8 mouse cellular contexts compared by ENCODE assay signal in genomic region chr13:52254185-52254584, GRCm38 (mm10).
DNase-seq lines count a peak whose midpoint lies in the region; ATAC-seq and TF ChIP-seq lines count a peak whose summit lies in the region.

No protein-coding gene starts in this region.

- H3K4me3 ChIP-seq in heart, embryonic 11.5 days (ENCODE audit: low read depth, low read length), result no peak overlapping the region
- no peak overlapping the region for H3K4me3 ChIP-seq in bone marrow macrophage, adult 2 months (ENCODE audit: insufficient read depth, low read length)
- H3K4me3 ChIP-seq in forebrain, embryonic 11.5 days (ENCODE audit: low read depth, low read length), result no peak overlapping the region
- no peak overlapping the region for H3K4me3 ChIP-seq in midbrain, embryonic 15.5 days

- no peak overlapping the region for H3K4me2 ChIP-seq in heart, embryonic 11.5 days
- H3K4me2 ChIP-seq in forebrain, embryonic 11.5 days (ENCODE audit: low read depth, low read length, severe bottlenecking), result no peak overlapping the region
- no peak overlapping the region for H3K4me2 ChIP-seq in midbrain, embryonic 15.5 days

- TF ChIP-seq POLR2A in bone marrow macrophage, adult 2 months (IDR thresholded peaks at IDR 0.05; ENCODE audit: borderline replicate concordance, low read depth, low read length), result no peak

- no peaks in the 10 kb centered on the region for H3K4me1 ChIP-seq in heart, embryonic 11.5 days (ENCODE audit: control insufficient read depth, insufficient read depth, low read length)
- H3K4me1 ChIP-seq in bone marrow macrophage, adult 2 months (ENCODE audit: control insufficient read depth, insufficient read depth, low read length), result peaks cover 12% of the 10 kb centered on the region
- no peaks in the 10 kb centered on the region for H3K4me1 ChIP-seq in forebrain, embryonic 11.5 days (replicated peaks; ENCODE audit: control insufficient read depth, insufficient read depth, low read length)
- H3K4me1 ChIP-seq in midbrain, embryonic 15.5 days, result 0 out of 2 replicates have a peak, but pooled peaks cover 2% of the 10 kb centered on the region

- peak; percentile 24 to 57 for DNase-seq in heart, adult 18-20 months
- peak; percentile 79 for DNase-seq in 3T3-L1 (ENCODE audit: low read depth, low spot score)
- DNase-seq in forebrain, embryonic 11.5 days (ENCODE audit: low spot score), result peak; percentile 67
- DNase-seq in layer of hippocampus, postnatal 14 days (ENCODE audit: low spot score in 2 of 2), result peak; percentile 53 to 83

- H3K9me3 ChIP-seq in heart, embryonic 11.5 days (replicated peaks; ENCODE audit: control insufficient read depth, low read length), result no peaks in the 10 kb centered on the region
- no peaks in the 10 kb centered on the region for H3K9me3 ChIP-seq in forebrain, embryonic 11.5 days (ENCODE audit: control insufficient read depth, low read length)
- H3K9me3 ChIP-seq in midbrain, embryonic 15.5 days, result no peaks in the 10 kb centered on the region

- no peaks in the 10 kb centered on the region for H3K27me3 ChIP-seq in heart, embryonic 11.5 days (ENCODE audit: control insufficient read depth, insufficient read depth, low read length)
- no peaks in the 10 kb centered on the region for H3K27me3 ChIP-seq in forebrain, embryonic 11.5 days (ENCODE audit: control insufficient read depth, insufficient read depth, low read length)
- no peaks in the 10 kb centered on the region for H3K27me3 ChIP-seq in midbrain, embryonic 15.5 days (replicated peaks)

- no peak overlapping the region for H3K27ac ChIP-seq in heart, embryonic 11.5 days (ENCODE audit: low read depth, low read length)
- H3K27ac ChIP-seq in bone marrow macrophage, adult 2 months (ENCODE audit: insufficient read depth, low read depth, low read length), result no peak overlapping the region
- no peak overlapping the region for H3K27ac ChIP-seq in forebrain, embryonic 11.5 days (ENCODE audit: low read depth, low read length)
- H3K27ac ChIP-seq in midbrain, embryonic 15.5 days, result no peak overlapping the region

- H3K36me3 ChIP-seq in heart, embryonic 11.5 days (ENCODE audit: control insufficient read depth, insufficient read depth, low read length), result no peaks in the 10 kb centered on the region
- no peaks in the 10 kb centered on the region for H3K36me3 ChIP-seq in forebrain, embryonic 11.5 days (ENCODE audit: control insufficient read depth, insufficient read depth, low read length)
- no peaks in the 10 kb centered on the region for H3K36me3 ChIP-seq in midbrain, embryonic 15.5 days (replicated peaks)

- no peak for ATAC-seq in heart, embryonic 11.5 days (replicated peaks; ENCODE audit: insufficient number of reproducible peaks, low FRiP score, low TSS enrichment)
- no peak for ATAC-seq in forebrain, embryonic 11.5 days (replicated peaks; ENCODE audit: low FRiP score)
- 0 out of 2 replicates have a peak, but pooled peaks have one; percentile 20 for ATAC-seq in midbrain, embryonic 15.5 days (replicated peaks)
- ATAC-seq in erythroblast, adult 5-6 weeks (replicated peaks; ENCODE audit: low FRiP score, poor library complexity, severe bottlenecking), result no peak

- no peak overlapping the region for H3K9ac ChIP-seq in heart, embryonic 11.5 days (ENCODE audit: low read depth, low read length)
- H3K9ac ChIP-seq in forebrain, embryonic 11.5 days (ENCODE audit: low read length), result no peak overlapping the region
- no peak overlapping the region for H3K9ac ChIP-seq in midbrain, embryonic 15.5 days

- peak; percentile 38 for TF ChIP-seq CTCF in bone marrow macrophage, adult 2 months (IDR thresholded peaks at IDR 0.05; ENCODE audit: low read depth, low read length)

- WGBS in heart, embryonic 11.5 days (ENCODE audit: insufficient replicate concordance), result 14% methylated on average over 9 of the region's 9 CpGs
- WGBS in forebrain, embryonic 11.5 days, result 19% methylated on average over 9 of the region's 9 CpGs
- 13% methylated on average over 9 of the region's 9 CpGs for WGBS in midbrain, embryonic 15.5 days
